Mouse (Mus musculus) liver, postnatal 0 days (tissue): Measurements from ENCODE around the gene Fam57b. TPM values are rescaled to one million over a fixed set of nuclear protein-coding genes. Genes with fewer than 3 reads are reported as not detected.

Experiments
- ATAC-seq: fragments of 200-750 bp; cut with Nextera tagmentation; 2 replicates; pipeline ENCODE4 v1.8.0; 2017; ENCODE audit warnings: mild to moderate bottlenecking, moderate library complexity
- DNase-seq: peaks from one replicate; pipeline ENCODE4 v3.0.0-alpha.2; 2016
- H3K27ac ChIP-seq: fragments of 300-500 bp; sonication (generic); 2 replicates; pipeline ENCODE4 v1.5.1; 2014; ENCODE audit warnings: antibody characterized with exemption, moderate library complexity, mild to moderate bottlenecking, low read depth
- H3K27me3 ChIP-seq: fragments of 300-500 bp; sonication (generic); 2 replicates; pipeline ENCODE4 v1.6.1; 2014; ENCODE audit warnings: low read length, control low read depth, mixed read lengths; ENCODE audit not compliant: insufficient read depth
- H3K36me3 ChIP-seq: fragments of 300-500 bp; sonication (generic); replicated peaks from 2 replicates; pipeline ENCODE4 v1.6.1; 2014; ENCODE audit warnings: mild to moderate bottlenecking, control low read depth, low read length, moderate library complexity, mixed read lengths; ENCODE audit not compliant: insufficient read depth
- H3K4me1 ChIP-seq: fragments of 300-500 bp; sonication (generic); 2 replicates; pipeline ENCODE4 v1.6.1; 2014; ENCODE audit warnings: antibody characterized with exemption, mild to moderate bottlenecking, control low read depth; ENCODE audit not compliant: insufficient read depth
- H3K4me2 ChIP-seq: fragments of 300-500 bp; sonication (generic); 2 replicates; pipeline ENCODE4 v1.6.1; 2014; ENCODE audit warnings: low read depth, mild to moderate bottlenecking, low read length, moderate library complexity, mixed read lengths
- H3K4me3 ChIP-seq: fragments of 300-500 bp; sonication (generic); 2 replicates; pipeline ENCODE4 v1.5.1; 2014; ENCODE audit warnings: low read depth, low read length
- H3K9ac ChIP-seq: fragments of 300-500 bp; sonication (generic); replicated peaks from 2 replicates; pipeline ENCODE4 v1.6.1; 2014; ENCODE audit warnings: mild to moderate bottlenecking, moderate library complexity
- H3K9me3 ChIP-seq: fragments of 300-500 bp; sonication (generic); 2 replicates; pipeline ENCODE4 v1.6.1; 2016; ENCODE audit warnings: mild to moderate bottlenecking, control low read depth, low read length, mixed read lengths
- CTCF ChIP-seq: sonication (generic); IDR thresholded peaks from 2 replicates; pipeline ENCODE4 v1.5.1; 2016; ENCODE audit warnings: antibody characterized with exemption, low read depth
- EP300 ChIP-seq: IDR thresholded peaks from 2 replicates; pipeline ENCODE4 v1.6.1; 2016; ENCODE audit warnings: antibody characterized with exemption, low read depth, mild to moderate bottlenecking
- WGBS: fragments of 180-500 bp; shearing (Covaris S2); extraction: QIAGEN DNeasy Blood & Tissue Kit; methylation state at CpG from one replicate; pipeline ENCODE4 v1.1.7; 2014; ENCODE audit not compliant: insufficient replicate concordance; 5-methylcytosine and 5-hydroxymethylcytosine counted together
- polyA plus RNA-seq: library from polyadenylated mRNA; unstranded; fragments of >200 nt; fragmentation: Nextera tagmentation; extraction: Ambion mirVana; gene quantifications from 2 replicates; pipeline ENCODE4 v1.2.1, GENCODE M21; 2015

Fam57b gene
- polyA plus RNA-seq, 1 experiment from 2014 or later: 0.09 TPM

DNA sequence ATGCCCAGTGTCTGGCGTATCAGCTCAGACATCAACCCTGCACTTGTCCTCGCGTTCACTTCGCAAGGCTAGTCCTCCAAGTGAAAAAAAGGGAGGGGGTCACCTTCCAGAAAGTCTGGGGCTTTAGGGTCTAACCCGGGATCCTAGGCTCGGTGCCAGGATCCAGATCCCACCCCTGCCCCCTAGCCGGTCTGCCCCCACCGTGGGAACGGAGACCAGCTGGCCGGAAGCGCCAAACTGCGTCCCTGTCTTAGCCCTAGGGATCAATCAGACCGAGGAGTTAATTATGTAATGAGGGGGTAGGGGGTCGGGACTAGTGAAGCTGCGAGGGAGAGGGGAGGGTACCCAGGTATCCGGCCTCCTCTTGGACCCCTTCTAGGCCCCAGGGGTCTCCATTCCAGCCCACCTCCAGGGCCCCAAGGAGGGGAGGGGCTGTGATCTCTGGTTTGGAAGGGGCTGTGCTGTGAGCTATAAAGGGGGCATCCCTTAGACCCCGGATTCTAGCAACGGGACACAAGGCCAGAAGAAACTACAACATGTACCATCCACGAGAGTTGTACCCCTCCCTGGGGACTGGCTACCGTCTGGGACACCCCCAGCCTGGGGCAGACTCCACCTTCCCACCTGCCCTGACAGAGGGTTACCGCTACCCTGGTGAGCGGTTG, 16.4 kb upstream of the Fam57b start, which contains the start of gene Tbx6:
Gene Tbx6, plus strand, starts transcription at position 513 of the 665 bp plus-strand sequence.
- 21% methylated on average over 22 of the region's 22 CpGs for WGBS
- H3K36me3 ChIP-seq: peaks cover 38% of the 10 kb centered on the region
- H3K9ac ChIP-seq: peak within 1 kb of the TSS; percentile 57
- ATAC-seq (no peak), DNase-seq (no peak)
- no peaks in the 10 kb centered on the region for H3K27me3 ChIP-seq
- peak within 1 kb of the TSS; percentile 88 for H3K4me2 ChIP-seq
- H3K9me3 ChIP-seq: no peaks in the 10 kb centered on the region
- H3K4me3 ChIP-seq: peak within 1 kb of the TSS; percentile 47
- TF ChIP-seq CTCF (no peak), EP300 (no peak)
- peaks cover 49% of the 10 kb centered on the region for H3K4me1 ChIP-seq
- H3K27ac ChIP-seq: peak within 1 kb of the TSS; percentile 48; the same call in 1 of the 2 replicates

DNA sequence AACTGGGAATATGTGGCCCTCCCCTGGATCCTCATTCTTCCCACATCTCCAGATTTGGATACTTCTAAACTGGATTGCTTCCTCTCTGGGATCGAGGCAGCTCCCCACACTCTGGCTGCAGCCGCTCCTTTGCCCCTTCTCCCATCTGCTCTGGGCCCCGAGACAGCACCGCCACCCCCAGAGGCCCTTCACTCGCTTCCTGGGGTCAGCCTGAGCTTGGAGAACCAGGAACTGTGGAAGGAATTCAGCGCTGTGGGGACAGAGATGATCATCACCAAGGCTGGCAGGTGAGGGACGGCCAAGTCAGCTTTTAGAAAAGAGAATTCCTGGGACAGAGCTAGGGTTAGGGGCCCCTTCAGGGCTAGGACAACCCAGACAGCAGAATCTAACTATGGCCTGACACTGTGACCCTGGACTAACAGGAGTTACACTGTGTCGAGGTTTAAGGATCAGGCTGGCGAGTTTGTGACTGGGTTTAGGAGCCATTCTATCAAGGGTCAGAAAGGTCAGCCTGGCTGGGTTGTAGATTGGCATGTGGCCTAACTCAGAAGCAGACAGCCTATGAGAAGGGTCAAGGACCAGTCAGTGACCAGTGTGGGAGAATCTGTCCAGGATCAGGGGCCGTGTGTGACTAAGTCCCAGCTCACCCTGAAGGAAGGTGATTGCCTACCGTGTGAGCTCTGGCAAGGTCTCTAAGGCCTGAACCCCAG, 15.7 kb upstream of the Fam57b start:
- no peak for DNase-seq
- H3K9me3 ChIP-seq: no peaks in the 10 kb centered on the region
- no peak overlapping the region for H3K4me2 ChIP-seq
- no peak for TF ChIP-seq EP300
- no peak for TF ChIP-seq CTCF
- H3K27me3 ChIP-seq: no peaks in the 10 kb centered on the region
- peaks cover 45% of the 10 kb centered on the region for H3K36me3 ChIP-seq
- H3K4me1 ChIP-seq: peaks cover 44% of the 10 kb centered on the region
- peak overlapping the region; percentile 48; the same call in 1 of the 2 replicates for H3K27ac ChIP-seq
- H3K4me3 ChIP-seq: no peak overlapping the region
- peak overlapping the region; percentile 57; the same call in 1 of the 2 replicates for H3K9ac ChIP-seq
- 59% methylated on average over 11 of the region's 11 CpGs for WGBS
- peak; percentile 9; the same call in 1 of the 2 replicates for ATAC-seq

DNA sequence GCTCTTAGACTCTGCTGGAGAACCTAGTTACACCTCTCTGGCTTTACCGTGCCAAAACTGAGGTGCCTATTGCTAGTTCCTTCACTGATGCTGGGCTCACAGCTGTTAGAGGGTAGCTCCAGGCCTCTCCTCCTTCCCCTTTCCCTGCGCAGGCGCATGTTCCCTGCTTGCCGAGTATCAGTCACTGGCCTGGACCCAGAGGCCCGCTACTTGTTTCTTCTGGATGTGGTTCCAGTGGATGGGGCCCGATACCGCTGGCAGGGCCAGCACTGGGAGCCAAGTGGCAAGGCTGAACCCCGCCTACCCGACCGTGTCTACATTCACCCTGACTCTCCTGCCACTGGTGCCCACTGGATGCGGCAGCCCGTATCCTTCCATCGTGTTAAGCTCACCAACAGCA, 14.8 kb upstream of the Fam57b start:
- ATAC-seq: no peak
- Histone ChIP-seq H3K27me3 (no peaks in the 10 kb centered on the region), H3K4me1 (peaks cover 40% of the 10 kb centered on the region), H3K9ac (no peak overlapping the region), H3K4me2 (no peak overlapping the region), H3K27ac (no peak overlapping the region), H3K4me3 (no peak overlapping the region), H3K9me3 (no peaks in the 10 kb centered on the region), H3K36me3 (peaks cover 54% of the 10 kb centered on the region)
- WGBS: 73% methylated on average over 13 of the region's 13 CpGs
- no peak for DNase-seq
- TF ChIP-seq CTCF: no peak
- TF ChIP-seq EP300: no peak

DNA sequence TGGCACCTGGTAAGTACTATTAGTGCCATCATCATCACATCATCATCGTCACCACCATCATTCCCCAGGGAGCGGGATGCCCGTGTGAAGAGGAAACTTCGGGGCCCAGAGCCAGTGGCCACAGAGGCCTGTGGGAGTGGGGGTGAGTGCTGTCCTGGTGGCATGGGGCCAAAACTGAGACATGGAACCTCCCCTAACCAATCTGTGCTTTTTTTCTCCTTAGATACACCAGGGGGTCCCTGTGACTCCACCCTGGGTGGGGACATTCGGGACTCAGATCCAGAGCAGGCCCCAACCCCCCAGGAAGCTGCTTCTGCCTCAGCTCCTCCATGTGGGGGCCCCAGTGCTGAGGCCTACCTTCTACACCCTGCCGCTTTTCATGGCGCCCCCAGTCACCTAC, 13.0 kb upstream of the Fam57b start:
- peaks cover 32% of the 10 kb centered on the region for H3K4me1 ChIP-seq
- no peak for TF ChIP-seq EP300
- no peak for TF ChIP-seq CTCF
- H3K4me2 ChIP-seq: no peak overlapping the region
- DNase-seq (no peak), ATAC-seq (no peak)
- no peak overlapping the region for H3K9ac ChIP-seq
- 90% methylated on average over 7 of the region's 7 CpGs for WGBS
- no peak overlapping the region for H3K27ac ChIP-seq
- peaks cover 57% of the 10 kb centered on the region for H3K36me3 ChIP-seq
- H3K9me3 ChIP-seq: no peaks in the 10 kb centered on the region
- H3K4me3 ChIP-seq: no peak overlapping the region
- no peaks in the 10 kb centered on the region for H3K27me3 ChIP-seq

DNA sequence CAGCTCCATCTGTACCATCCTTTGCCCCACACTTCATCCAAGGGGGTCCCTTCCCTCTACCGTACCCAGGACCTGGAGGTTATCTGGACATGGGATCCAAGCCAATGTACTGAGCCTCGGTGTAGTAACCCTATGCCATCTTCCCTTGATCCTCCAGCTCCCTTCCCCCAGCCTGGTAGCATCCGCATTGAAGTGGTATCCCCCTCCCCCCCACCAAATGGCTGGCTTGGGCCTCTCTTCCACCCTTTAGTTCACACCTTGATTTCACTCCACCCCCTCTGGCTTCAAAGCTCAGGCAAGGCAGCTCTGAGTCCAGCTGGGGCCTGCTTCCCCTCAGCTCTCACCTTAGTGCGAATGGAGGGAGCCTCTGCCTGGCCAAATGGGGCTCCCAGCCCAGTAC, 12.4 kb upstream of the Fam57b start:
- H3K36me3 ChIP-seq: peaks cover 63% of the 10 kb centered on the region
- no peaks in the 10 kb centered on the region for H3K27me3 ChIP-seq
- no peak for ATAC-seq
- TF ChIP-seq EP300 (no peak), CTCF (no peak)
- no peak overlapping the region for H3K4me3 ChIP-seq
- H3K27ac ChIP-seq: no peak overlapping the region
- no peak overlapping the region for H3K9ac ChIP-seq
- WGBS: 91% methylated on average over 4 of the region's 4 CpGs
- no peak overlapping the region for H3K4me2 ChIP-seq
- DNase-seq: no peak
- no peaks in the 10 kb centered on the region for H3K9me3 ChIP-seq
- H3K4me1 ChIP-seq: peaks cover 26% of the 10 kb centered on the region

DNA sequence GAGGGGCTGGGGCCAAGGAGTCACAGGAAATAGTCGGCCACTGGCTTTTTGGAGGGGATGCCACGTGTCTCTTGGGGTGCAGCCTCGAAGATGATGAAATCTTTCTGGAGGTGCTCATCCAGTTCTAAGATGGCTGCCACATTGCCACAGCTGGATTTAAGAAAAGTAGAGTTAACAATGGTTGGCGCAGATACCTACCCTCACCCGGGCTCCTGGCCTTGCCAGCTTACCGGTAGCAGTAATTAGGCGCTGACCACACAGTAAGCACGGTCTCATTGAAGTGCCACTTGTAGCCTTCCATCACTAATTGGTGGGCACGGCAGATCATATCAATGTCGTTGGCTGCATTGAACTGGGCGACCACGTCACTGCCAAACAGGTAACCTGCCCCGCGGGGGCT, 11.3 kb upstream of the Fam57b start:
- TF ChIP-seq CTCF (no peak), EP300 (no peak)
- 91% methylated on average over 14 of the region's 14 CpGs for WGBS
- H3K4me1 ChIP-seq: peaks cover 23% of the 10 kb centered on the region
- no peak for DNase-seq
- H3K4me3 ChIP-seq: no peak overlapping the region
- no peaks in the 10 kb centered on the region for H3K27me3 ChIP-seq
- no peak overlapping the region for H3K4me2 ChIP-seq
- no peak overlapping the region for H3K9ac ChIP-seq
- ATAC-seq: no peak
- peaks cover 66% of the 10 kb centered on the region for H3K36me3 ChIP-seq
- no peaks in the 10 kb centered on the region for H3K9me3 ChIP-seq
- no peak overlapping the region for H3K27ac ChIP-seq
